Mouse (Mus musculus) thymus, adult 2 months (tissue): ENCODE measurements around the gene Gm20388.

ENCODE experiments used
- CTCF ChIP-seq: fragments of 200-500 bp; IDR thresholded peaks from 2 replicates; pipeline ENCODE4 v1.5.1; 2012; ENCODE audit warnings: mild to moderate bottlenecking, control low read depth, low read length, moderate library complexity, borderline replicate concordance; ENCODE audit not compliant: control insufficient read depth, poor library complexity, insufficient read depth; ENCODE audit errors: extremely low read depth
- POLR2A ChIP-seq: fragments of 200-500 bp; IDR thresholded peaks from 2 replicates; pipeline ENCODE4 v1.6.1; 2012; ENCODE audit warnings: mild to moderate bottlenecking, low read length, control low read depth, moderate library complexity; ENCODE audit not compliant: control insufficient read depth, poor library complexity, insufficient read depth; ENCODE audit errors: extremely low read depth

DNA sequence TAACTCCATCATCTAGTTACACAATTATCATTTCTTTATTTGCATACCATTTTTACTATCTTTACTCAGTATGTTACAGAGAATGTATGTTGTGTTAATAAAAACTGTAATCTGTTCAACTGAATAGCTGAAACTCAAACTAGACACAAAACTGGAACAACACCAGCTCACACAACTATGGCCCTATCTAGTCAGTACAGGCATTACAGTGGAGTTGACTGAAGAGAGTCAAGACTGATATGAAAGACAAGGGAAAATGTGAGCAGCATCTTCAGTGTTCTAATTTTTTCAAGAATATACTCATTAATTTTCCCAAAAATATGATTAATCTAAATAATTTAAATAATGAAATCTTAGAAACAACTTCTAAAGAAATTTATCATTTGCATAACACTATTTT lies 3044.6 kb downstream of the Gm20388 start:
- TF ChIP-seq CTCF (no peak), POLR2A (no peak)
